Mouse (Mus musculus) liver, embryonic 14.5 days (tissue): Measurements from ENCODE around the gene Itsn2.

Experiments used
- CTCF ChIP-seq: IDR thresholded peaks from 2 replicates; pipeline ENCODE4 v1.5.1; 2016; ENCODE audit warnings: antibody characterized with exemption, low read depth, control low read depth
- EP300 ChIP-seq: IDR thresholded peaks from 2 replicates; pipeline ENCODE4 v1.6.1; 2016; ENCODE audit warnings: antibody characterized with exemption, low read depth

- no peak for TF ChIP-seq CTCF
- TF ChIP-seq EP300 = no peak
Observed at GRCm38 (mm10) chr12:4558475-4559279, 33.8 kb upstream of the Itsn2 start.
